Mouse (Mus musculus): ENCODE measurements at regions not wholly inside any gene's neighbourhood (a gene's known extent, or its start where the extent isn't known, plus 50 kb on each side); places are given as distances from the start of the nearest gene placed in this dataset.

DNA sequence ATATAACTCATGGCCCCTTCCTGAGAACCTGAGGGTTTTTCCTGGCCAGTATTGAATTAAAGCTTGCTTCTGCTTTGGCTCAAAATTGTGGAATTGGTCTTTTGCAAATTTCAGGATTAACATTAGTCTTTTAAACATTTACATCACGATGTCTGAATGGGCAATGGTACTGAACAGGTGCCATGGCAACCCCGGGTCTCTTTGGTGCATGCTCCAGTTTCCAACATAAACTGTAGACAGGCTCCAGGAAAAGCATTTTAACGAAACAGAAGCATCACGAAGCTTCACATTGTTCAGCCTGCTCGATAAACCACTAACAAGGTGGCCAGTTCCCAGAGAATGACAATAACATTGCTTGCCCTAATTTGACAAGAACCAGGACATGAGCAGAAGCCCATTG is 109.8 kb upstream of the Ccn2 start:
- Histone ChIP-seq H3K79me3 (ENCODE audit: low read depth) (no peaks in the 10 kb centered on the region), H3K27me3 (ENCODE audit: control insufficient read depth, insufficient read depth, insufficient read length) (no peaks in the 10 kb centered on the region), H3K79me2 (ENCODE audit: control insufficient read depth, insufficient read depth) (no peaks in the 10 kb centered on the region), H3K4me3 (ENCODE audit: insufficient read depth, poor library complexity, severe bottlenecking) (no peak overlapping the region), H3K36me3 (ENCODE audit: control insufficient read depth, insufficient read depth) (no peaks in the 10 kb centered on the region), H3ac (ENCODE audit: control insufficient read depth, insufficient read length, low read depth) (no peak overlapping the region)
- no peak for TF ChIP-seq CEBPB (IDR thresholded peaks at IDR 0.05; ENCODE audit: low read depth)
- no peak for TF ChIP-seq FOSL1 (IDR thresholded peaks at IDR 0.05; ENCODE audit: insufficient read depth, low read length, poor library complexity, severe bottlenecking)
- TF ChIP-seq USF1 (IDR thresholded peaks at IDR 0.05; ENCODE audit: low read depth): no peak
- no peak for TF ChIP-seq CTCF (IDR thresholded peaks at IDR 0.05; ENCODE audit: control insufficient read depth, insufficient read depth, insufficient read length)
- no peak for TF ChIP-seq MAX (IDR thresholded peaks at IDR 0.05)
- TF ChIP-seq MYOG (IDR thresholded peaks at IDR 0.05; ENCODE audit: control insufficient read depth, extremely low read depth, insufficient read length): no peak
- no peak for TF ChIP-seq MYOD1 (IDR thresholded peaks at IDR 0.05; ENCODE audit: control insufficient read depth, insufficient read length, low read depth)

DNA sequence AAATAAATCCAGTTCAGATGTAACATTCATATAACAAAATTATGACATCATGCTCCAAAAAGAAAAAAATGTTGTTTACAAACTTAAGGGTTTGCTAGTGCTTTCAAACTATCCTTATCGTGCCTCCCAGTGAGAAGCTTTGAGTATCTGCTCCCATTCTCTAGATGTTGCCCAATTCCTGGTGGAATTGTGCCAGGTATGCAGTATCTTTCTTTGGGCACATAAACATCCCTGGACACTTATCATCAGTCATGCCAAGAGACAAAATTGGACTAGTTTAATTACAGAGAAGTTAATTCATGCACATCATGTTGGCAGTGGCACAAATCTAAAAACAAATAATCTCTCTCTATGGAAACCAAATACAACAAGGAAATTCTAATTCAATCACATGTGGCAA is 109.0 kb upstream of the Ccn2 start:
- Histone ChIP-seq H3K4me3 (ENCODE audit: insufficient read depth, poor library complexity, severe bottlenecking) (no peak overlapping the region), H3K27me3 (ENCODE audit: control insufficient read depth, insufficient read depth, insufficient read length) (no peaks in the 10 kb centered on the region), H3ac (ENCODE audit: control insufficient read depth, insufficient read length, low read depth) (no peak overlapping the region), H3K36me3 (ENCODE audit: control insufficient read depth, insufficient read depth) (no peaks in the 10 kb centered on the region), H3K79me2 (ENCODE audit: control insufficient read depth, insufficient read depth) (no peaks in the 10 kb centered on the region), H3K79me3 (ENCODE audit: low read depth) (no peaks in the 10 kb centered on the region)
- TF ChIP-seq USF1 (IDR thresholded peaks at IDR 0.05; ENCODE audit: low read depth): no peak
- peak; percentile 61 for TF ChIP-seq CEBPB (IDR thresholded peaks at IDR 0.05; ENCODE audit: low read depth)

- no peak for TF ChIP-seq MYOG (IDR thresholded peaks at IDR 0.05; ENCODE audit: control insufficient read depth, extremely low read depth, insufficient read length)
- TF ChIP-seq CTCF (IDR thresholded peaks at IDR 0.05; ENCODE audit: control insufficient read depth, insufficient read depth, insufficient read length): no peak
- no peak for TF ChIP-seq MYOD1 (IDR thresholded peaks at IDR 0.05; ENCODE audit: control insufficient read depth, insufficient read length, low read depth)
- TF ChIP-seq CEBPB (IDR thresholded peaks at IDR 0.05; ENCODE audit: low read depth): no peak
- TF ChIP-seq FOSL1 (IDR thresholded peaks at IDR 0.05; ENCODE audit: insufficient read depth, low read length, poor library complexity, severe bottlenecking): no peak
- TF ChIP-seq USF1 (IDR thresholded peaks at IDR 0.05; ENCODE audit: low read depth): no peak
- TF ChIP-seq MAX (IDR thresholded peaks at IDR 0.05): no peak
- no peaks in the 10 kb centered on the region for H3K79me3 ChIP-seq (ENCODE audit: low read depth)
- H3K4me3 ChIP-seq (ENCODE audit: insufficient read depth, poor library complexity, severe bottlenecking): no peak overlapping the region
- no peaks in the 10 kb centered on the region for H3K36me3 ChIP-seq (ENCODE audit: control insufficient read depth, insufficient read depth)
- H3K27me3 ChIP-seq (ENCODE audit: control insufficient read depth, insufficient read depth, insufficient read length): no peaks in the 10 kb centered on the region
- H3K79me2 ChIP-seq (ENCODE audit: control insufficient read depth, insufficient read depth): no peaks in the 10 kb centered on the region
- H3ac ChIP-seq (ENCODE audit: control insufficient read depth, insufficient read length, low read depth): no peak overlapping the region
Measured at GRCm38 (mm10) chr10:24487915-24488314, 107.3 kb upstream of the Ccn2 start.

DNA sequence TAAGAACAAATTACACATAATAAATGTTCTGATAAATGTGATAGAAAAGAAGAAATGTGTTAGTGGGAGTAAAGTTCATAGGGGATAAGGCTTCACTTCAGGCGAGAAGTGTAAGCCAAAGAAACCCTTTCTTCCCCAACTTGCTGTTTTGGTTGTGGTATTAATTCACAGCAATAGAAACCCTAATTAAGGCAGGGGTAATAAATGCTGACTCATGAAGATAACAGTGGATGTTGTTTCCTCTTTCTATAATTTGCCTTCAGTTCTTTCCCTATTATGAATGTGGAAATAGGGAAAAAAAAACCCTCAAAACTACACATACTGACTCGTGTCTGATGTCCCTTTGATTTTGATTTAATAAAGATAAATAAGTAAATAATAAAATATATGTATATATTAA is 104.8 kb upstream of the Ccn2 start:
- Histone ChIP-seq H3K36me3 (ENCODE audit: control insufficient read depth, insufficient read depth) (no peaks in the 10 kb centered on the region), H3ac (ENCODE audit: control insufficient read depth, insufficient read length, low read depth) (no peak overlapping the region)

DNA sequence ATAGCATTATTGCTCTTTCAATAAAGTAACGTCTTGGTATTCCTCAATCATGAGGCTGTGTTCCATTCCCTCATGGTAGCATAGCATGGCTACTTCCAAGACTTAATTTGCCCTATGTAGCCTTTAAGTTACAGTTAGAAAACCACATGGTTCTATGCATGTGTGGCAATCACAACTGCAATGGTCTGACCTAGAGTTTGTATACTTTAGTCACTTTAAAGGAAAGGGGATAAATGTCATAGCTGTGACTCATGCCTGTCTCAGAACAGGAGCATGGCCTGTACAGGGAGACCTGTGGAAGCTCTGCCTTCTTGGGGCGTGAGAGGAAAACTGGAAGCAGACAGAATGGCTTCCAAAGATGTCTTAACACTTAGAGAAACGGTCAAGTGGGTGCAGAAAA is 103.4 kb upstream of the Ccn2 start:
- Histone ChIP-seq H3K27me3 (ENCODE audit: control insufficient read depth, insufficient read depth, insufficient read length) (no peaks in the 10 kb centered on the region), H3K4me3 (ENCODE audit: insufficient read depth, poor library complexity, severe bottlenecking) (no peak overlapping the region), H3K79me3 (ENCODE audit: low read depth) (no peaks in the 10 kb centered on the region), H3ac (ENCODE audit: control insufficient read depth, insufficient read length, low read depth) (no peak overlapping the region), H3K36me3 (ENCODE audit: control insufficient read depth, insufficient read depth) (no peaks in the 10 kb centered on the region), H3K79me2 (ENCODE audit: control insufficient read depth, insufficient read depth) (no peaks in the 10 kb centered on the region)
- TF ChIP-seq CEBPB (IDR thresholded peaks at IDR 0.05; ENCODE audit: low read depth) (peak; percentile 82), FOSL1 (IDR thresholded peaks at IDR 0.05; ENCODE audit: insufficient read depth, low read length, poor library complexity, severe bottlenecking) (no peak), MYOD1 (IDR thresholded peaks at IDR 0.05; ENCODE audit: control insufficient read depth, insufficient read length, low read depth) (no peak)

More for the DNA sequence above, 104.8 kb upstream of the Ccn2 start:
- TF ChIP-seq CEBPB (IDR thresholded peaks at IDR 0.05; ENCODE audit: low read depth): no peak
- no peak for TF ChIP-seq FOSL1 (IDR thresholded peaks at IDR 0.05; ENCODE audit: insufficient read depth, low read length, poor library complexity, severe bottlenecking)
- TF ChIP-seq CTCF (IDR thresholded peaks at IDR 0.05; ENCODE audit: control insufficient read depth, insufficient read depth, insufficient read length): no peak
- no peak for TF ChIP-seq MYOD1 (IDR thresholded peaks at IDR 0.05; ENCODE audit: control insufficient read depth, insufficient read length, low read depth)
- TF ChIP-seq MYOG (IDR thresholded peaks at IDR 0.05; ENCODE audit: control insufficient read depth, extremely low read depth, insufficient read length): no peak
- no peak for TF ChIP-seq MAX (IDR thresholded peaks at IDR 0.05)
- TF ChIP-seq USF1 (IDR thresholded peaks at IDR 0.05; ENCODE audit: low read depth): no peak
- H3K79me2 ChIP-seq (ENCODE audit: control insufficient read depth, insufficient read depth): no peaks in the 10 kb centered on the region
- H3K27me3 ChIP-seq (ENCODE audit: control insufficient read depth, insufficient read depth, insufficient read length): no peaks in the 10 kb centered on the region
- no peaks in the 10 kb centered on the region for H3K79me3 ChIP-seq (ENCODE audit: low read depth)
- no peak overlapping the region for H3K4me3 ChIP-seq (ENCODE audit: insufficient read depth, poor library complexity, severe bottlenecking)

- no peaks in the 10 kb centered on the region for H3K36me3 ChIP-seq (ENCODE audit: control insufficient read depth, insufficient read depth)
- no peak overlapping the region for H3K4me3 ChIP-seq (ENCODE audit: insufficient read depth, poor library complexity, severe bottlenecking)
- no peaks in the 10 kb centered on the region for H3K79me3 ChIP-seq (ENCODE audit: low read depth)
- no peaks in the 10 kb centered on the region for H3K27me3 ChIP-seq (ENCODE audit: control insufficient read depth, insufficient read depth, insufficient read length)
- TF ChIP-seq FOSL1 (IDR thresholded peaks at IDR 0.05; ENCODE audit: insufficient read depth, low read length, poor library complexity, severe bottlenecking): peak; percentile 37
- no peak for TF ChIP-seq MYOD1 (IDR thresholded peaks at IDR 0.05; ENCODE audit: control insufficient read depth, insufficient read length, low read depth)
- TF ChIP-seq MAX (IDR thresholded peaks at IDR 0.05): no peak
- TF ChIP-seq CTCF (IDR thresholded peaks at IDR 0.05; ENCODE audit: control insufficient read depth, insufficient read depth, insufficient read length): no peak
- TF ChIP-seq MYOG (IDR thresholded peaks at IDR 0.05; ENCODE audit: control insufficient read depth, extremely low read depth, insufficient read length): no peak
- TF ChIP-seq CEBPB (IDR thresholded peaks at IDR 0.05; ENCODE audit: low read depth): no peak
- no peaks in the 10 kb centered on the region for H3K79me2 ChIP-seq (ENCODE audit: control insufficient read depth, insufficient read depth)
- H3ac ChIP-seq (ENCODE audit: control insufficient read depth, insufficient read length, low read depth): no peak overlapping the region
Measured at GRCm38 (mm10) chr10:24493392-24493791, 101.8 kb upstream of the Ccn2 start.
